Mouse (Mus musculus) cerebellum, postnatal 10 days (tissue): ENCODE measurements around the gene Odf4.

Experiments
- DNase-seq, 2 experiments: peaks; one replicate each; pipeline ENCODE4 v3.0.0; 2021; ENCODE audit warnings: mixed read lengths in 2 of 2

The Odf4 gene

DNA sequence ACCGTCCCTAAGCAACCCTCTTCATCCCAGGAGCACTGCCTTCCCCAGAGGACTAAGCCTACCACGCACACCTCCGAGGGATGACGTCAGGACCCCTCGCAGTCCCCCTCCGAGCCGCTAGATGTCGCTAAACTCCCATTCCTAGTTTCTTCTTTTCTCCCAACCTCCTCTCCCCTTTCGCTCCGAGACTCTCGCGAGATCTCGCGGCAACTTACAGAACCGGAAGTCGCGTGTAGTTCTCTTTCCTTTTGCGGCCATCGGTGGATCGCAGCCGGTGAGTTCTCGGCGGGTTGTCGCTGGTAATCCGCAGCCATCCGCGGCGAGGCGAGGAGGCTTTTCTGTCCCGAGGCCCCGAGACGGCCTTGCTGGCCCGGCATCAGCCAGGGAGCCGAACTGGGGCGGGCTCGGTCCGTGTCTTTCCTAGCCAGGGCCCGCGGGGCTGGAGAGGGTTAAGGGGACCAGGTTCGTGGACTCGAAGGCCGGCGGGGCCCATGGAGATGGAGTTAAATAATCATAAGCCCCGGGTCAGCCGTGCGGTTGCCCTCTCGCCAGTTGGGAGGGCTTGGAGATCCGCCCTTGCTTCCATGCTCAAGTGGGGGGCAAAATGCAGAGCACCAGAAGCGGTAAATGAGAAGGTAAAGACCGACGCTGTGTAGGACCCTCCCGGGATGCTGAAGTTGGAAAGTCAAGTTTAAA lies 25.4 kb downstream of the Odf4 start, which contains the start of gene Rpl26:
Gene Rpl26 (plus strand): TSS at position 233 of the 696 bp plus-strand sequence.
- peak; percentile 99 for DNase-seq

- DNase-seq: no peak
These were observed 26.1 kb downstream of the Odf4 start for GRCm38 (mm10) chr11:68900519-68901350.

- no peak for DNase-seq
These were observed 27.1 kb downstream of the Odf4 start for GRCm38 (mm10) chr11:68899815-68900214.

- no peak for DNase-seq
These were observed 28.1 kb downstream of the Odf4 start for GRCm38 (mm10) chr11:68898790-68899189.

GRCm38 (mm10) chr11:68897838-68898237 lies 29.0 kb downstream of the Odf4 start:
- no peak for DNase-seq

GRCm38 (mm10) chr11:68897120-68897519 lies 29.8 kb downstream of the Odf4 start:
- DNase-seq: peak; percentile 56 to 60

DNA sequence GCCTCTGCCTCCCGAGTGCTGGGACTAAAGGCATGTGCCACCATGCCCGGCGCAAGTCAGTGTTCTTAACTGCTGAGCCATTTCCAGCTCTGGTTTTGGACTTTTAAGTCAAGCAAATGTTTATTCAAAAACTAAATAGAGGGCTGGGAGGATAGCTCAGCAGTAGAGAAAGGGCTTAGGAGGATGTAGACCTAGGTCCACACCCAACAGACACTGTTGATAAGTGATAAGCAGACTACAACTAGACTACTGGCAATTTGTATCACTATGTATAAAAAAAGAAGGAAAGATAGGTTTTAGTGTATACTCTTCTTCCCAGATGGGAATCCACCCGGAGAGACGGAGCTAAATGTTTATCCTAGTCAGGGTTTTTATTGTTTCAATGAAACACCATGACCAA lies 30.6 kb downstream of the Odf4 start:
- no peak for DNase-seq

DNA sequence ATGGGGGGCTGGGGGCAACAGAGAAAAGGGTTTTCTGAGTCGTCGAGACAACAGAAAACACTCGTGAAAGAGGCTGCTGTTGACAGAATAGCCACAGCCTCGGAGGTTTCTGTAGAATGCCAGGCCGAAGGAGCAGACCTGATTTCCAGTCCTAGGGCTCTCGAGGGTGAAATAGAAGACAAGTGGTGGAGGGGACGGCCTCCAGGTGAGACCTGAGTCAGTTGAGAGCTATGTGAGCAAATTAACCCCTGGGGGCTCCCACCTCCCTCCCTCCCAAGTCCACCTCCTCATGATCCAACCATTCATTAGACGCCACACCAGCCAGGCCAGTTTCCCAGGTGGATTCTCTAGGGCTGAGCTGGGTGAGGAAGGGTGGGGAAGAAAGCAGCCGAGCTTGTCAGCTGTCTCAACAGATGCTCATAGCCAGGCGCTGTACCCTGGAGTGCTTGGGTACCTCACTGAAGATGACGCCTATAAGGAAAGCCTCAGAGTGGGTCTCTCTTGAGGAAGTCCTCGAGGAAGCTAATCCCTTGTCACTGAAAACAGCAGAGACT lies 32.9 kb downstream of the Odf4 start:
- DNase-seq: no peak

- no peak for DNase-seq
These were observed 34.5 kb downstream of the Odf4 start for GRCm38 (mm10) chr11:68892233-68892832.

- no peak for DNase-seq
These were observed 35.1 kb downstream of the Odf4 start for GRCm38 (mm10) chr11:68891823-68892222.

DNA sequence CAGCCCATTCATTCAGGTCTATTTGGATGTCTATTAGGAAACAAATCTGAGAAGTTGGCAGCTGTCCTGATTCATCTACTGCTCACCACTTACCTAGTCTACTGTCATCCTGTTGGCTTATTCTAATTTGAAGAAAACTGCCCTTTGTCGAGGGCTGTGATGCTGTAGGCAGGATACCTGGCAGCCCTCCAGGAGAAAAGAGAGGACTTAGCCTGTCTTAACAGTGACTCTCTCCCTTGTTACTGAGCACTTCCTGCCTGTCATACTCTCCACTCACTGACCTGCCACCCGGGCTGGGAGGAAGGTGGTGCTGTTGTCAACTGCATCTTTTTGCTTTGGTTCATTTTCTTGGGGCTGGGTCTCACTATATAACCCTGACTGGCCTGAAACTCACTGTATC lies 36.3 kb downstream of the Odf4 start:
- DNase-seq: peak; percentile 37 to 51

DNA sequence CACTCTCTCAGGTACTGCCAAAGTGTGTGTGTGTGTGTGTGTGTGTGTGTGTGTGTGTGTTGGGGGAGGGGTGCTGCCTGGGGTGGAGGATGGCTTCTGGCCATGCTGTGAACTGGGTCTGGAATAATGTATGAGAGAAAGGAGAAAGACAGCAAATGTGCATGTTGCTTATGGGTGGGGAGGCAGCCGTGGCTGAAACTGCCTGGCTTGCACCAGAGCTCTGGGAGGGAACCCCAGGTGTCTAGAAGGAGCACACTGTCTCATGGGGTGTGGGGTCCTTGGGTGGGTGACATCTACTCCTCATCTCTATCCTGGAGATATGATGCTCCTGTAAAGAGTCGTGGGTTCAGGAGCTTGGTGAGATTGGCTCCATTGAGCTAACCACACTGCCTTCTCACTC lies 38.2 kb downstream of the Odf4 start:
- peak; percentile 28 to 43 for DNase-seq

- DNase-seq: no peak
These were observed 38.6 kb downstream of the Odf4 start, which contains the start of gene Rnf222 for GRCm38 (mm10) chr11:68888253-68888652. Gene Rnf222 (plus strand): TSS chr11:68888553.

DNA sequence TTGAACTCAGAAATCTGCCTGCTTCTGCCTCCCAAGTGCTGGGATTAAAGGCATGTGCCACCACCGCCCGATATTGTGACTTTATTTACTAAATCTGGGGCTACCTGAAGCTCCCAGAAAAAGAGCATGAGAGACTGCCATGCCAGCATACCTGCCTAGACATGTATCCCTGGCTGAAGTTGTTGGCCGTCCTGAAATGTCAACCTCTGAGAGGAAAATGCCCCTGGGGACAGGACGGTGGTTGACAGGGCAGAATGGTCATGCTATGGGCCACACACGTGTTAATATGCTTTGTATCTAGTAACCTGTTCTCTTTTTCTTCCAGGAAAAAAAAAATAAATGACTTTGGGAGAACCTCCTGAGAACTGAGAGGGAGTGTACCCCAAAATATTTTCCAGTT lies 40.8 kb downstream of the Odf4 start:
- DNase-seq: no peak

GRCm38 (mm10) chr11:68884368-68884767 lies 42.5 kb downstream of the Odf4 start:
- no peak for DNase-seq

GRCm38 (mm10) chr11:68883843-68884242 lies 43.0 kb downstream of the Odf4 start:
- DNase-seq: no peak

DNA sequence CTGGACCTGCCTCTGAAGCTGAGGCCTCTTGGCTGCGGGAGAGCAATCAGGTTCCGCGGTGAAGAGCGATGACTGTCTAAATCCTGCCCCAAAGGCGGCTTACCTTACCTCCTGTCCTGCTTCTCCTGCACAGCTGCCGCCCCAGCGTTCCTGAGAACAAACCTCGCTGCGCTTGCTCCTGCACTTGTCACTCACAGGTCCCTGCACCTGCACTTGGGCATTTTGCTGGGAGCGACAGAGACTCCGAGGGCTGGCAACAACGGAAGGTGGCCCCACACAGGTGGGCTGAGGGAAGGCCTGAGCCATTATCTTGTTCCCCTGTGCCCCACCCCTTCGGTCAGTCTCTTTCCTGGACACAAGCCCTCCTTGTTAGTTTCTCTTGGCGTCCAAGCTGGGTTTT lies 44.8 kb downstream of the Odf4 start:
- no peak for DNase-seq

DNA sequence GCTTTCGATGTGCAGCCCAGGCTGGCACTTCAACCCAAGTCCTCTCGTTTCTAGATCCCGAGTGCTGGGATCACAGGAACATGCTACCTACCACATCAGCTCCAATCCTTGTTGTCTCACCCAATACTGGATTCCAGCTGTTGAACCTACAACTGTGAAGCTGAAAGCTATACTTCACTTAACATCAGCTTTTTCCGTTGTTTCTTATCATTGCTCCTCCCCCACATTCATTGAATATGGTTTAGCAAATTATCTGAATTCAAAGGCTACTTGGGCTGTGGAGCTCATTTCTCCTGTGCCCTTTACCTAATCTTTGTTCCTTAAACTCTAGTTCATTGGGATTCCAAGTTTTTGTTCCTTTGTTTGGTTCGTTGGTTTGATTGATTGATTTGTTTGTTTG lies 48.1 kb downstream of the Odf4 start:
- DNase-seq: no peak

DNA sequence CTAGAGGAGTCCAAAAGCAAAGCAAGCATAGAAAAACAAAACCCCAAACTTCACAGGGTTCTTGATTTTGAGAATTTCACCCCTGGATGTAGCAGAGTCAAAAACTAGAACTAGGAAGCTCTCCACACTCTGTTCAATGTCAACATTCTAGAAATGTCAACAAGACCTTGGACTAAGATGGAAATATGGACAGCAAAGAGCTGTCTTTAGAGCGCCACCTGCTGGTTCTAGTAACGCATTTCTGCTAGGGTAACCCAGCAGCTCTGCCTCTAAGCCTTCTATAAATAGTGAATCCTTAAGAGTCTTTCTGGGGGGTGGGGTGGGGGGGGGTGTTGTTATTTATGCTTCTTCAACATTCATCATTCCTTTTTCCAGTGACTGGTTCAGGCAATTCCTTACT lies 52.0 kb downstream of the Odf4 start:
- peak; percentile 80 to 86 for DNase-seq
